Mouse (Mus musculus) midbrain, embryonic 11.5 days (tissue): Measurements from ENCODE around the gene Dynlt1c. TPM values are rescaled to one million over a fixed set of nuclear protein-coding genes. Genes with fewer than 3 reads are reported as not detected.
"Not testable (repeated sequence)": the region's sequence is repeated elsewhere in the genome, so short reads cannot be mapped to it uniquely, and the experiment has no call there.

Experiments
- ATAC-seq: fragments of 200-750 bp; cut with Nextera tagmentation; 2 replicates; pipeline ENCODE4 v1.8.0; 2017; ENCODE audit warnings: moderate TSS enrichment, moderate library complexity; ENCODE audit not compliant: low FRiP score
- DNase-seq: peaks from one replicate; pipeline ENCODE4 v3.0.0; 2015; ENCODE audit warnings: low spot score; ENCODE audit errors: missing footprints
- H3K27ac ChIP-seq: fragments of 300-500 bp; sonication (generic); 2 replicates; pipeline ENCODE4 v1.5.1; 2014; ENCODE audit warnings: low read depth, low read length
- H3K27me3 ChIP-seq: fragments of 300-500 bp; sonication (generic); 2 replicates; pipeline ENCODE4 v1.6.1; 2014; ENCODE audit warnings: mild to moderate bottlenecking, low read length, moderate library complexity, mixed read lengths; ENCODE audit not compliant: control insufficient read depth, insufficient read depth
- H3K36me3 ChIP-seq: fragments of 300-500 bp; sonication (generic); 2 replicates; pipeline ENCODE4 v1.6.1; 2014; ENCODE audit warnings: mild to moderate bottlenecking, low read length, moderate library complexity, mixed read lengths; ENCODE audit not compliant: control insufficient read depth, insufficient read depth
- H3K4me1 ChIP-seq: fragments of 300-500 bp; sonication (generic); 2 replicates; pipeline ENCODE4 v1.6.1; 2014; ENCODE audit warnings: low read length; ENCODE audit not compliant: control insufficient read depth, insufficient read depth
- H3K4me2 ChIP-seq: fragments of 300-500 bp; sonication (generic); 2 replicates; pipeline ENCODE4 v1.6.1; 2014; ENCODE audit warnings: mild to moderate bottlenecking, moderate library complexity
- H3K4me3 ChIP-seq: fragments of 300-500 bp; sonication (generic); 2 replicates; pipeline ENCODE4 v1.5.1; 2014; ENCODE audit warnings: low read depth, low read length
- H3K9ac ChIP-seq: fragments of 300-500 bp; sonication (generic); 2 replicates; pipeline ENCODE4 v1.6.1; 2014; ENCODE audit warnings: low read length
- H3K9me3 ChIP-seq: fragments of 300-500 bp; sonication (generic); 2 replicates; pipeline ENCODE4 v1.6.1; 2016; ENCODE audit warnings: low read length; ENCODE audit not compliant: control insufficient read depth
- whole genome bisulfite sequencing: fragments of 180-500 bp; shearing (Covaris S2); extraction: QIAGEN DNeasy Blood & Tissue Kit; methylation state at CpG from one replicate; pipeline ENCODE4 v1.1.7; 2014; 5-methylcytosine and 5-hydroxymethylcytosine counted together
- polyA plus RNA-seq: library from polyadenylated mRNA; unstranded; fragments of >200 nt; fragmentation: Nextera tagmentation; extraction: Ambion mirVana; gene quantifications from 2 replicates; pipeline ENCODE4 v1.2.1, GENCODE M21; 2014

Dynlt1c gene
- polyA plus RNA-seq, 1 experiment from 2014 or later, result 33.3 TPM

DNA sequence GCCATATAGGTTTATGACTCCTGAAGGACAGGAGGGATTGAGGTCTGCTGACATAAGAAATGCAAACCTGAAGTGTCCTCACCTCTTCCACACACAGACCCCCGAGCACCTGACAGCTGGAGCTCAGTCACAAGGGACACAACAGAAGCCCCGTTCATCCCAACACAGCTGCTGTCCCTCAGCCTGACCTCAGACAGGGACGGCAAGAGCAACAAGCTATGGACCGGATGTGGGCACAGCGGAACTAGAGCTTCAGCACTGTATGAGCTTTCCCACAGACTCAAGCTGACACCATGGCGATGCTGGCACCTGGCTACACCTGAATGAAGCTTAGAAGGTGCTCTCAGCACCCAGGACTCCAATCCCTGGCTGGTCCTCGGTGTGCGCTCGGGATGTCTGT is 12.8 kb downstream of the Dynlt1c start:
- WGBS, result 87% methylated on average over 4 of the region's 9 CpGs
- H3K4me2 ChIP-seq, H3K9ac ChIP-seq, DNase-seq, H3K27me3 ChIP-seq, H3K9me3 ChIP-seq, ATAC-seq, H3K4me1 ChIP-seq, H3K4me3 ChIP-seq, H3K27ac ChIP-seq, H3K36me3 ChIP-seq: not testable (repeated sequence)

DNA sequence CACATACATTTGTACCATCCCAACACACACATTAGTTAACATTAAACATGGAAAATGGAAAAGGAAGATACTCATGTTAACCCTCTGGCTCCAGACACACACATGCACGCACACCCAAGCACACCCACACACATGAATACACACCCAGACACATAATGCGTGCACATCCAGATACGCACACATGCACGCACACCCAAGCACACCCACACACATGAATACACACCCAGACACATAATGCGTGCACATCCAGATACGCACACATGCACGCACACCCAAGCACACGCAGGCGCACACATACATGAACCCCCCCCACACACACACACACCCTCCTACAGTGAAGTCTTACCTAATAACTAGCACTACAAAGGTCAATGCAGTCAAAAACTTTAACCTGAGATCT is 15.3 kb downstream of the Dynlt1c start:
- H3K36me3 ChIP-seq, ATAC-seq, H3K4me2 ChIP-seq, H3K9ac ChIP-seq, H3K27me3 ChIP-seq, H3K9me3 ChIP-seq, DNase-seq, H3K4me3 ChIP-seq, H3K4me1 ChIP-seq, H3K27ac ChIP-seq: not testable (repeated sequence)
- 95% methylated on average over 9 of the region's 9 CpGs for WGBS

DNA sequence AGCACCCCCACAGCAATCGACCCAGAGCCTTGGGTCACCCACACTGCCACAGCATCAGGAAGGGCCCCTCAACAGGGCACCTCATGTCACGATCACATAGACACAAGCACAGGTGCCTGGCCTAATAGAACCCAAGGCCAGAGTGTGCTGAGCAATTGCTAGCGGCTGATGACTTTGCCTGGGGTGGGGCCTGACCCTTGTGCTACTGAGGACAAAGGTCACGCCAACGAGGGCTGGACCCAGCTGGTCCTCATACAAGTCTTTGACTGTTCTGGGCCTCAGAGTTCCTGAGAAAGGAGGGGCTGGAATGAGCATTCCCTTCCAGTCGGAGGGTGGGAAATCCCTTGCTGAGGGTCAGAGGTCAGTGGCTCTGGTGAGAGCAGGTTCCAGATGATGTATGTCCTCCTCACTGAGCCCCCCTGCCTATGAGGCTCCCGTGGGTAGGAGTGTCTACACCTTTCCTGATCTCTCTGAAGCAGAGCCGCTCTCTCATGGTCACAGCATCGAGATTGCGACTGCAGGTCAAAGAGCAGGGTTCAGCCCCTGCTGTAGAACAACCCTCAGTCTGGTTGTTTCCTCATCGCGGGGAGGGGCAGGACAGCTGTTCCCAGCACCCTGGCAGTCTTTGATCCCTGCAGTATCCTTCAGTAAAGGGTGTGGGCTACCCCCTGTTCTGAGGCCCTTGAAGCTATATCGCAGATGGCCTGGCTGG is 16.4 kb downstream of the Dynlt1c start:
- WGBS, result 54% methylated on average over 6 of the region's 13 CpGs
- not testable (repeated sequence) for H3K27ac ChIP-seq, H3K36me3 ChIP-seq, H3K9ac ChIP-seq, H3K9me3 ChIP-seq, DNase-seq, ATAC-seq, H3K4me2 ChIP-seq, H3K27me3 ChIP-seq, H3K4me3 ChIP-seq, H3K4me1 ChIP-seq

DNA sequence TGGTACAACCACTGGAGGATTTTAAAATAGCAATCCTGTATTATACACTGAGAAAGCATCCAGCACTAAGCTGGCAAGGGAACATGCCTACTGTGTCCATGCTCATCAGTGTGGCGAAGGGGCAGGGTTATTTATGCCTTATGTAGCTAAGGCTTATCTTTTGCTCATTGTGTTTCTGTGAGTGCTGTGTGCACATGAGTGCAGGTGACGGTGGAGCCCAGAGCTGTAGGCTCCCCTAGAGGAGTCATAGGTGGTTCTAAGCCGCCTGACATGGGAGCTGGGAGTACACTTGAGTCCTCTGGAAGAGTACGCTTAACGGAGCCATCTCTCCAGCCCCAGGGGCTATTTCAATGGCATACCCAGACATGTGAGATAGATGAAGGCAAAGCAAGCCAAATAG is 17.8 kb downstream of the Dynlt1c start:
- 89% methylated on average over 5 of the region's 5 CpGs for WGBS
- not testable (repeated sequence) for H3K27ac ChIP-seq, ATAC-seq

DNA sequence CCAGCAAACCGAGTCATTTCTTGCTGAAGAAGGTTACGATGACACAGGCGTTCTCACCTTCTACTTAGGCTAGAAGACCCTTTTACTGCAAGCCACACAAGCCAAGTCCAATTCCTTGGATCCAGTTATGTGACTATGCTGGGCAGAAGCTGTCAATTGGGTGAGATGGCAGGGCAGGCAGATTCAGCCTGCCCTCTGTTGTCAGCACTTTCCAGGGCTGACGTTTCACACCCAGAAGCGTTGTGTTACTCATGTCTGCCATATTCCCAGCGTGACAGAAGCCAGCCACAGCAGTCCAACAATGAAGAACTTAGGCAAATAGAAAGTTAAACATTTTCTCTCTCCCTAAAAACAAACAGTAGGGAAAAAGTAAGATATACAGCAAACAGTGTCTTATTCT is 18.6 kb downstream of the Dynlt1c start:
- not testable (repeated sequence) for DNase-seq
- 70% methylated on average over 3 of the region's 6 CpGs for WGBS

More for the DNA sequence above, 17.8 kb downstream of the Dynlt1c start:
- not testable (repeated sequence) for H3K36me3 ChIP-seq, H3K4me1 ChIP-seq, H3K9me3 ChIP-seq, H3K4me2 ChIP-seq, H3K27me3 ChIP-seq, H3K9ac ChIP-seq, H3K4me3 ChIP-seq, DNase-seq

DNA sequence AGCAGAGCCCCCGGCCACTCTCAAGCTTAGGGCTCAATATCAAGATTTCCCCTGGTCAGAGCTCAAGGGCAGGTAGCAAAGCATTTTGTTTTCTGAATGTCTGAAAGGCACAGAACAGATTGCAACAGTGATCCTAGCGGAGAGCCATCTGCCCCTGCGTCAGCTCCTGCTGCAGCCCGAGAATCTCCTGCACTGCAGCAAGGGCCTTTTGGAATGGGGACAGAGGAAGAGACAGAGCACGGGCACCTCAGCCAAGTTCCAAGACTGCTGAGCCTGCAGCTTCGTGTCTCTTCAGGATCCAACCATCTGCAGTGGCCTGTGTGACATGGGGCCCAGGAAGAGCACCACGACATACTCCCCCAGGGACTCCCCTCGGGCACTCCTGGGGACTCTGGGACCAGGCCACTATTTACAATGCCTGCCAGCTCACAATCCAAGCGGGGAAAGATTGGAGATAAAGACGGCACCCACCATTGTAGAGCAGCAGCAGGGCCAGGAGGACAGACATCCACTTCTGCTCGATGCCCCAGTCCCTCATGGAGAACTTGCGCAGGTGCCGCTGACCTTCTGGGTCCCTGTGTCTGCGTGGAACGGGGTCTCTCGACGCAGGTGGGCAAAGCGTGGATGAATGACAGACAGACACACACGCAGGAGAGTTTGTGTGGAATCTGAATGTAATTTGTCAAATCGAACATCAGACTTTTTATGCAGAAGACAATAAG is 19.4 kb downstream of the Dynlt1c start:
- DNase-seq, H3K4me2 ChIP-seq, H3K9ac ChIP-seq, H3K36me3 ChIP-seq, H3K27ac ChIP-seq, H3K4me1 ChIP-seq, H3K4me3 ChIP-seq, ATAC-seq, H3K27me3 ChIP-seq, H3K9me3 ChIP-seq: not testable (repeated sequence)
- WGBS, result 89% methylated on average over 17 of the region's 20 CpGs

More for the DNA sequence above, 18.6 kb downstream of the Dynlt1c start:
- H3K36me3 ChIP-seq, H3K27me3 ChIP-seq, H3K27ac ChIP-seq, H3K9me3 ChIP-seq, H3K4me2 ChIP-seq, H3K4me3 ChIP-seq, H3K9ac ChIP-seq, ATAC-seq, H3K4me1 ChIP-seq: not testable (repeated sequence)

DNA sequence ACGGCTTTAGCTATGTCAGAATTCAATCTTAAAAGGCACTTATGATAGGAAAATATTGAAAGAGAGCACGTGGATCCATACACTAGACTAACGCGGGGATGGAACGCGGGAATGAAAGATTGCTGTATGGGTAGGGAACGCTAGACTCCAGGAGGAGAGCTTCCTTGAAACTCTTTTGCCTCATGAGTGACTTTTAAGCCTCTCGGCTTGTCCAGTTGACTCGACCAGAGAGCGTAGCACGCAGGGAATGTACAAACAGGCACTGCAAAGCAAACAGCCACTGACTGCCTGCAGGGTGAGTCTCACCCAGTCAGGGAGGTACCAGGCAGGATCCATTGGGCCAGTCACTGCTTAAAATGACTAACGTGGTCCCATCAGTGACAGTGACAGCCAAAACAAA is 20.5 kb downstream of the Dynlt1c start:
- 92% methylated on average over 11 of the region's 12 CpGs for WGBS
- not testable (repeated sequence) for DNase-seq

DNA sequence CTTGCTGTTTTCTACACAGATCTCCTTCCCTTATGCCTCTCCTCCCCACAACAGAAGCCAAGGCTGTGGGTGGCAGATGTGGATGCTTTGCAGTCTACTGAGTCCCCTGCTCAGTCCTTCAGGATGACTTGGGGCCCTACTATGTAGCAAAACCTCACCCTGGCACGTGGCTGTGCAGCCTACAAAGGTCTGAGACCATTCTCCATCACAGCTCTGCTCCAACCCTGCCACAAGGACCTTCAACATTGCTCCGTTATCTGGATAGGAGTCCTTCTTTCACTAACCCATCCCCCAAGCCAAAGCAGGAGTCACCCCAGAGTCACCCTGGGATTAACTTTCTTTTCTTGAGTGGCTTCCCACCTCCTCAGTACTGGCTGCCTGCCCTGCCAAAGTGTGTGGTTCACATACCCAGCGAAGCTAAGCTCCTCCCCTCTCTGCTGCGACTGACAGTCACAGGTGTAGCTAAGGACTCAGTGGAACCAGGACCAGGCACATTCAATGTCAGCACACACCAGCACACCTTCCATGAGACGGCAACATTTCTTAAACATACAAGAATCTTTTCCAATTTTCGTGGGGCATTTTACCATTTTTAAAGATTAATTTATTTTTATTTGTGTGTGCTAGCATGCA is 23.6 kb downstream of the Dynlt1c start:
- not testable (repeated sequence) for ATAC-seq, H3K36me3 ChIP-seq, H3K27me3 ChIP-seq, H3K4me2 ChIP-seq, H3K27ac ChIP-seq, H3K4me1 ChIP-seq, H3K9ac ChIP-seq, H3K9me3 ChIP-seq, H3K4me3 ChIP-seq, DNase-seq
- WGBS, result 71% methylated on average over 1 of the region's 6 CpGs

More for the DNA sequence above, 20.5 kb downstream of the Dynlt1c start:
- H3K4me1 ChIP-seq, H3K9me3 ChIP-seq, H3K36me3 ChIP-seq, H3K9ac ChIP-seq, H3K4me2 ChIP-seq, H3K27me3 ChIP-seq, H3K4me3 ChIP-seq, ATAC-seq, H3K27ac ChIP-seq: not testable (repeated sequence)

DNA sequence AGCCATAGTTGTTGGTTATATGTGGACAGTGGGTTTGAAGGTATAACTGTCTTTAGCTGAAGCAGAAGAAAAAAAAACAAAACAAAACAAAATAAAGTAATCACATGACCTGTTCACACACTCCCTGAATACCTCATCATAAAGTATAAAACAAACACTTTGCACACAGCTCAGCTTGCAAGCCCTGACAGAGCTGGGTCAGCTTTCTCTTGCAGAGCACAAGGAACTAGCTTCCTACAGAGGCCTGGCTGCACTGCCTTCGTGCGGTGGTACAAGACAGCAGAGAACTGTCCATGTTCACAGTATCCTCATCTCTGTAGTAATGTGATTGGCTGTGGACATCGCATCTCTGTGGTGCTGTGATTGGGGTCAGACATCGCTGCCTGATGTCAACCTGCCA is 28.9 kb downstream of the Dynlt1c start:
- not testable (repeated sequence) for ATAC-seq, H3K9me3 ChIP-seq, H3K9ac ChIP-seq, DNase-seq, H3K27ac ChIP-seq, H3K4me1 ChIP-seq, H3K27me3 ChIP-seq, H3K4me2 ChIP-seq, H3K4me3 ChIP-seq, H3K36me3 ChIP-seq
- WGBS, result 96% methylated on average over 4 of the region's 4 CpGs
